Mouse (Mus musculus): ENCODE results near the gene Olfr1281.

GRCm38 (mm10) chr2:111298541-111298940 is 27.8 kb upstream of the Olfr1281 start:
- TF ChIP-seq CTCF (IDR thresholded peaks at IDR 0.05) (no peak), POLR2A (IDR thresholded peaks at IDR 0.05; ENCODE audit: insufficient read depth, low read depth, low read length) (no peak)
